Mouse (Mus musculus) bone marrow macrophage, adult 2 months (primary cell): ENCODE measurements around the gene Gm48552. TPM values are rescaled to one million over a fixed set of nuclear protein-coding genes. Genes with fewer than 3 reads are reported as not detected.

Experiments used
- H3K27ac ChIP-seq: 2 replicates; pipeline ENCODE4 v1.5.1; 2012; ENCODE audit warnings: low read depth, low read length; ENCODE audit not compliant: insufficient read depth
- H3K4me1 ChIP-seq: 2 replicates; pipeline ENCODE4 v1.6.1; 2012; ENCODE audit warnings: low read length; ENCODE audit not compliant: control insufficient read depth, insufficient read depth
- H3K4me3 ChIP-seq: 2 replicates; pipeline ENCODE4 v1.5.1; 2012; ENCODE audit warnings: mild to moderate bottlenecking, low read length, moderate library complexity; ENCODE audit not compliant: insufficient read depth
- CTCF ChIP-seq: IDR thresholded peaks from 2 replicates; pipeline ENCODE4 v1.5.1; 2012; ENCODE audit warnings: low read depth, mild to moderate bottlenecking, low read length, moderate library complexity
- POLR2A ChIP-seq: IDR thresholded peaks from 2 replicates; pipeline ENCODE4 v1.6.1; 2012; ENCODE audit warnings: mild to moderate bottlenecking, low read depth, low read length, borderline replicate concordance
- polyA plus RNA-seq: library from polyadenylated mRNA; stranded (reverse); fragments of >200 nt; gene quantifications from 2 replicates; pipeline ENCODE4 v1.2.4, GENCODE M21; 2012; ENCODE audit not compliant: missing spikeins, insufficient read depth, insufficient read length

Gene Gm48552
- polyA plus RNA-seq, 1 experiment = not detected

DNA sequence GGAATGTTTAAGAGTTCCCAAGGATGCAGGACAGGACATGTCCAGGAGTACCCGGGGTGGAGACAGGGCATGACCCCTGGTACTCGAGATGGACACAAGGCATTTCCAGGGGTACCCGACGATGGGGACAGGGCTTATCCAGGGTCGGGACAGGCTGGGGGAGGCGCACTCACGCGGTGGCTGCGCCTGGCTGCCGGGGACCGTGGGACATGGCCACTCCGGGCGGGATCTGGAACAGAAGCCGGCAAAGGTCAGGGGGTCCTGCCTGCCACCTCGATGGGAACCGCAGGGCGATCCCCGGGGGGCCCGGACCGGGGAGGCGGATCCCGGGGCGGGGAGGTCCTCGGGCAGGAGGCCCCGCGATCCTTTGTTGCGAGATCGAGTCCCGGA lies 38.8 kb upstream of the Gm48552 start:
- Histone ChIP-seq H3K27ac (peak overlapping the region; percentile 62), H3K4me1 (peaks cover 28% of the 10 kb centered on the region), H3K4me3 (peak overlapping the region; percentile 93)
- TF ChIP-seq CTCF (no peak), POLR2A (no peak)

DNA sequence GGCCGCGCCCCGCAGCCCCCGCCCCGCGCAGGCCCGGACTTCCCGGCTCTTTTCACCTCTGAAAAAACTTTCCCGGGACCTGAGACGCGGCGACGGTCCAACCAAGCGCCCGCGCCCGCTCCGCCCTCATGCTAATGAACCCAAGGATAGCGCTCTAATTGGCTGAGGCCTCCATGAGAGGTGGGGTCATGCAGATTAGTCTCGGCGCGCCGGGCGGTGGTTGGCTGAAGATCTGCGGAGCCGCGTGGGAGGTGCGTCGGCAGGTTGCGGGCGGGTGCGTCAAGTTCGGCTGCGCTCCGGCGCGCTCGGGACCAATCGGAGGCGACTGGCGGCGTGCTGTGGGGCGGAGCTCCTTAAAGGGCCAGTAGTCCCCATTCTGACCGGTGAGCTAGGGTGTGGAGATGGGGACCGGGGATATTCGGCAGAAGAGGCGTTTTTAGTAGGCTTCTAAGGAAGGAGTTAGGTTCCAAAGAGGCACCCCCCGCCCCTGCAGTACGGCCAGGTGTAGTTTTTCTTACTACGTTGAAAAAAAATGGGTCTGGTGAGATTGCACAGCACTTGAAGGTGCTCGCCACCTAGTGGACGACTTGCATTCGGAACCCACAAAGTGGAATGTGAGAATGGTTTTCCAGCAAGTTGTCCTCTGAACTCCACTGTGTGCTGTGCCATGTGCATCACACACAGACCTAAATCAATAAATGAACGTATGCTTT lies 38.3 kb upstream of the Gm48552 start, which contains the start of gene Hmg20b:
Gene Hmg20b, minus strand, starts transcription at position 130 of the 713 bp plus-strand sequence.
- TF ChIP-seq CTCF (peak; percentile 98), POLR2A (no peak)
- peak within 1 kb of the TSS; percentile 93 for H3K4me3 ChIP-seq
- peak within 1 kb of the TSS; percentile 62 for H3K27ac ChIP-seq
- peaks cover 33% of the 10 kb centered on the region for H3K4me1 ChIP-seq

DNA sequence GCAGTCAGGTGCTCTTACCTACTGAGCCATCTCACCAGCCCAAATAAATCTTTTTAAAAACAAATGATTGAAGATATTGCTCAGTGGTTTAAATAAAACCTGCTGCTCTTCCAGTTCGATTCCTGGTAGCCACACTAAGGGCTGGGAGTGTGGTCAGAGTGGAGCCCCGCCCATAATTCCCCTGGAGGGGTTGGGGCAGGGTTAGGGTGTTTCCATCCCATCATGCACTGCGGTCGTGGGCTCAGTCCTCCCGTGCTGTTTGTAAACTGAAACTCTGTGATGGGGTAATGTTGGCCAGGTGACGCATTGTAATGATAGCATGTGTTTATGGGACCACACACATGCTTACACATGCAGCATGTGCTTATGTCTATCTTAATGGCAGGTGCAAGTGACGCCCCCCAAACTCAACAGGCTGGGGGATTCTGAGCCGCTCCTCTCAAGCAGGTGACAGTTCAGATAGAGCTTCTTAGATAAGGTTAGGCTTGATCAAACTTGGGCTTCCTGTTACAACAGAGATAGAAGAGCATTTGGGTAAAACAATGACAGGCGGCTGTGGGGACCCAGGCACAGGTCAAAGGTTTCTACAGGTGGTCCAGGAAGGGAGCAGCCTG lies 37.0 kb upstream of the Gm48552 start:
- peak overlapping the region; percentile 7; the same call in 1 of the 2 replicates for H3K4me3 ChIP-seq
- peaks cover 40% of the 10 kb centered on the region for H3K4me1 ChIP-seq

DNA sequence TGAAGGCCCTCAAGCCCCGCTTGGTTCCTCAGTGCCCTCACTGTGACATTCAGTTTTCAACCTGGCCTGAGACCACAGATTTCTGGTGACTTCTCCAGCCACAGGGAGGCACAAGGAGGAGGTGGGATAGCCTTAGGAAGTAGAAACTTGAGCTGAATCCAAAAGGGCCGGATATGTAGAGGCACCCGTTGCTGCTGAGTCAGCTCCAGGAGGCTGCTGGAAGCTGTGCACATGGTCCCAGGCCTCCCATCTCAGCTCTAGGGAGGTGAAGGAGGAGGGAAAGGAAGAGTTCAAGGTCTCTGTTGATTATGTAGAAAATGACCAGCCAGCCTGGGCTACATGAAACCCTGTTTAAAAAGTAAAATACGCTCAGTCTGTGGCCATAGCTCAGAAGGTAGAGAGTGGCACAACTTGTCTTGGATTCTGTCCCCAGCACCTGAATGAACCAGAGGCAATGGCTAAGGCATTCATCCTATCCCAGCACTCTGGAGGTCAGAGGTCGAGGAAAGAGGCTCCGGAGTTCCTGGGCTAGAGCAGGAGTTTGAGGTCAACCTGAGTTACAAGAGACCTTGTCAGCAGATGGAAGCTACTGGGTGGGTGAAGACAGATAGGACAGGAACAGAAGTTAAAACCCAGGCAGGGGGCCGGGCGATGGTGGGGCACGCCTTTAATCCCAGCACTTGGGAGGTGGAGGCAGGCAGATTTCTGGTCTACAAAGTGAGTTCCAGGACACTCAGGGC lies 33.9 kb upstream of the Gm48552 start:
- Histone ChIP-seq H3K4me1 (peaks cover 40% of the 10 kb centered on the region), H3K27ac (peak overlapping the region; percentile 98), H3K4me3 (no peak overlapping the region)
- TF ChIP-seq CTCF (no peak), POLR2A (no peak)

More for the DNA sequence above, 37.0 kb upstream of the Gm48552 start:
- H3K27ac ChIP-seq = peak overlapping the region; percentile 59
- no peak for TF ChIP-seq CTCF
- TF ChIP-seq POLR2A = no peak

DNA sequence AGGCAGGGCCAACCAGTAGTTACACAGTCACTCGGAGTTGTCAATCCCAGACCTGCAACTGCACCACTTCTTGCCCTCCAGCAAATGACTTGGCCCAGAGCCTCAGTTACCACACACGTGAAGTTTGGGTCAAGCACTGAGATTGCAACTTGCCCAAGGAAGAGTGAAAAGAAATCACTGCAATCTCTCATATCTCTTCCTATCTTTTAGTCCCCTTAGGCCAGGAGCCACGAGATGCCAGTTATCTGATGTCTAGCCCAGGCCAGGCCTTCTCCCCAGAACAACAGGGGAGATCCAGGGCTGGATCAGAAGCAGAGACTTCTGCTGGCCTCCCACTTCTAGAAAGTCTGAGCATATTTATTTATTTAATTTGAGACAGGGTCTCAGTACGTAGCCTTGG lies 33.3 kb upstream of the Gm48552 start:
- Histone ChIP-seq H3K4me3 (no peak overlapping the region), H3K27ac (peak overlapping the region; percentile 98), H3K4me1 (peaks cover 40% of the 10 kb centered on the region)
- TF ChIP-seq CTCF (no peak), POLR2A (no peak)

DNA sequence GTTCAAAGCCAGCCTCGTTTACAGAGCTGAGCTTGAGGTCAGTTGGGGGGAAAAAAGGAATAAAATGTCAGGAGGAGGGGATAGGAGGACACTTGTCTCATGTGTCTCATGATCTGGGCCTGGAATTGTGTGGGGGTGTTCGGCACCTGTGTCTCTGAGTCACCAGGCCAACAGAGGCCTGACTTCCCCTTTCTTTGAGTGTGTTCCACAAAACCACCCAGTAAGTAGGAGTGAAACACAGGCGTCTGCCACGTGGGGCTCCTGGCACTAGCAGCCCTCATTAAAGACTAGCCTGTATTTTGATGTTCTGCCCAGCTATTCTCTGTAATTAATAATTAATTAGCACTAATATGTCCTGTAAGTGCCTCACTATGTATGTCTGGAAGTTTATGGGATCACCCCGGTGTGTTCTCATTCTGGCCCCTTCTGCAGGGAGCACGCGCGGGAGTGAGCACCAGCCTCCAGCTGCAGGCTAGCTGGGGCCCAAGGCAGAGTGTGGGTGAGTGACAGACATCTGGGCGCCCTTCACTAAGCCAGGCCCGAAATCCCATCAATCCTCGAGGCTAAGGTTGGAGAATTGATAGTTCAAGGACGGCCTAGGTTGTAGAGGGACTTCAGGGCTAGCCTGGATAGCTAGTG lies 32.3 kb upstream of the Gm48552 start:
- peak overlapping the region; percentile 66 for H3K4me3 ChIP-seq
- TF ChIP-seq CTCF = no peak
- TF ChIP-seq POLR2A = no peak
- H3K27ac ChIP-seq = peak overlapping the region; percentile 98
- peaks cover 41% of the 10 kb centered on the region for H3K4me1 ChIP-seq

DNA sequence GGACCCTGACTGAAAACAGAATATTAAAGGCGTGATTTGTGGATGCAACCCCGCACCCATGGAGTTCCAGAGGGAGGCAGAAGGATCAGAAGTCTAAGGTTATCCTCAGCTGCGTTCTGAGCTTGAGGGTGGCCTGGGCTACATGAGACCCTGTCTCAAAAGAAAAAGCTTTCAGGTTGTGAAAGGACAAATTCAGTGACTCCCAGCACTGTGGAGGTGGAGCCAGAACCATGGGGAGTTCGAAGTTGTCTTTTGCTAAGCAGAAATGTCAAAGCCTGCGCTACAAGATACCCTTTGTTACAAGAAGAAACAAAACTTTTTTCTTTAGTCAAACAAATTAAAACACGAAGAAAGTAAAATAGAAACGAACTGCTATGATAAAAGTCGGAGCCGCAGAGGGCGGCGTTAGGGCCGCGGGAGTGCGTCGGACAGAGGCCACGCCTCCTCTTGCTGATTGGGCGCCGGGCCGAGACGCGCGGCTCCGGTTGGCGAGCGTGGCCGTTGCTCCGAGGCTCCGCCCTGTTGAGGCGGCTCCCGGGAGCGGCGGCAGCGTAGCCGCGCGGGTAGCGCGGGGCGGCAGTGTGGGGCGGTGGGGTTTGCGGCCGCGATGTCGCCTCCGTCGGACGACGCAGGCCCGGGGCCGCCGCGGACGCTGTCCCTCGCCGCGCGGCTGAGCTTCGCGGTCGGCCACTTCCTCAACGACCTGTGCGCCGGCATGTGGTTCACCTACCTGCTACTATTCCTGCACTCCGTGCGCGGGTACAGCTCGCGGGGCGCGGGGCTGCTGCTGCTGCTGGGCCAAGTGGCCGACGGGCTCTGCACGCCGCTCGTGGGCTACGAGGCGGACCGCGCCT lies 31.6 kb upstream of the Gm48552 start, which contains the start of gene Mfsd12:
Gene Mfsd12, plus strand, starts transcription at position 501 of the 854 bp plus-strand sequence.
- Histone ChIP-seq H3K4me3 (peak within 1 kb of the TSS; percentile 76), H3K4me1 (peaks cover 39% of the 10 kb centered on the region), H3K27ac (peak within 1 kb of the TSS; percentile 99)
- TF ChIP-seq CTCF (no peak), POLR2A (no peak)

DNA sequence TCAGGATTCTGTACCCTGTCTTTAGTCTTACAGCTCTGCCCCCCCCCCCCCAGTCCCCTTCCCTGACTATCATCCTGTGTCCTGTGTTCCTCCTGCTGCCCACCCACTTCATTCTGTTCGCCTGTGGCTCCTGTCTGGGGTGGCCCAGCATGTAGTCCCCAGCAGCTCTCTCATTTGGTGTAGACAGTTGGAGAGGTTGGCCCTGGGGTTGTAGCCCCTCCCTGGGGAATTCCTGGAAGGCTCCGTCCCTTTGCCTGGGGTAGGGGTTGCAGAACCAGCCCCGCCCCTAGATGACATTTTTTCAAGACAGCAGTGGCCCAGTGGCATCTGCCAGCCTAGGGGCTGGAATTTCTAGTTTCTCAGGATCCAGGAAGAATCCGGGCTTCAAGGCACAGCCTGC lies 30.6 kb upstream of the Gm48552 start:
- H3K27ac ChIP-seq = peak overlapping the region; percentile 99
- TF ChIP-seq CTCF (no peak), POLR2A (no peak)
- peaks cover 40% of the 10 kb centered on the region for H3K4me1 ChIP-seq
- peak overlapping the region; percentile 76 for H3K4me3 ChIP-seq
